Mouse (Mus musculus): ENCODE measurements around the gene Car6. TPM values are rescaled to one million over a fixed set of nuclear protein-coding genes. Genes with fewer than 3 reads are reported as not detected.

Gene Car6
- polyA plus RNA-seq, 1 experiment, result not detected

DNA sequence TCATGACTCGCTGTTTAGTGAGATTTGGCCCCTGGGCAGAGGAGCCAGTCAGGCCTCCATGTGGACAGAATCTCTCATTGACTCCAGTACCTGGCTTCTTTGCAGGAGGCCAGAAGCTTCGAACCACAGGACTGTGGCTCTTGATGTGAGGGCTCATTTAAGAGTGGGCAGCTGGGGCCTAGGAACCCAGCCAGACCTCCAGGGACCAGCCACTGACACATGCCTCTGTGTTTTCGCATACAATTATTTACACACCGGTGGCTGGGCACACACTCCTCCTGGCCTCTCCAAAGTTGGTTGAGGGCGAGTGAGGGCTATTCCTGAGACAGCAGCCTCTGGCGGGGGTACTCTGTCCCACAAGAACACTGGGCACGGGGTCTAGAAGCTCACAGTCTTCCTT lies 60.8 kb downstream of the Car6 start:
- Histone ChIP-seq H3K4me1 (ENCODE audit: control insufficient read depth, insufficient read depth, insufficient read length, low read length) (no peaks in the 10 kb centered on the region), H3K4me3 (ENCODE audit: insufficient read depth, low read depth, low read length) (no peak overlapping the region), H3K27ac (replicated peaks; ENCODE audit: low read depth, low read length) (no peak overlapping the region)

GRCm38 (mm10) chr4:150139090-150139489 lies 62.0 kb downstream of the Car6 start:
- Histone ChIP-seq H3K27ac (replicated peaks; ENCODE audit: low read depth, low read length) (no peak overlapping the region), H3K4me3 (ENCODE audit: insufficient read depth, low read depth, low read length) (no peak overlapping the region), H3K4me1 (ENCODE audit: control insufficient read depth, insufficient read depth, insufficient read length, low read length) (no peaks in the 10 kb centered on the region)

DNA sequence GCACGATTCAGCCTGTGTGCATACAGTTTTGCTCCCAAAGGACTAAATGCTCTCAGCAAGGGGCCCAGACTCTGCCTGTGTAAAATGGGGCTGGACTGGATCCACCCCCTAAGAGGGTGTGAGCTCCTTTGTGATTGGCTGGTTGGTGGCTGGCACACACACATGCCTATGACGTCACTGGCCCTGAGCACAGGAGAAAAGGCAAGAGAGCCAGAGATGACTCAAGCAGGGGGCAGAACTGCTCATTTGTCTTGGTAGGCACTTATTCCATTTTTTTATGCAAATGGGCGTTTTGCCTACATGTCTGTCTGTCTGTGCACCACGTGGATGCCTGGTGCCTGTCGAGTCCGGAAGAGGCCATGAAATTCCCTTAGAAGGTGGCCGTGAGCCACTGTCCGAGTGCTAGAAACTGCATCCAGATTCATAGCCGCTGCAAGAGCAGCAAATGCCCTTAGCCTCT lies 63.0 kb downstream of the Car6 start:
- no peak overlapping the region for H3K27ac ChIP-seq (replicated peaks; ENCODE audit: low read depth, low read length)
- no peaks in the 10 kb centered on the region for H3K4me1 ChIP-seq (ENCODE audit: control insufficient read depth, insufficient read depth, insufficient read length, low read length)
- peak overlapping the region; percentile 30; the same call in 1 of the 2 replicates for H3K4me3 ChIP-seq (ENCODE audit: insufficient read depth, low read depth, low read length)

- Histone ChIP-seq H3K4me3 (ENCODE audit: insufficient read depth, low read depth, low read length) (no peak overlapping the region), H3K4me1 (ENCODE audit: control insufficient read depth, insufficient read depth, insufficient read length, low read length) (no peaks in the 10 kb centered on the region), H3K27ac (replicated peaks; ENCODE audit: low read depth, low read length) (no peak overlapping the region)
Measured at GRCm38 (mm10) chr4:150137368-150138083, 63.6 kb downstream of the Car6 start.

Other genes with a start within 250 kb of the Car6 start
- gene Spsb1, start 246.3 kb downstream of the Car6 start, polyA plus RNA-seq (2012; ENCODE audit: insufficient read depth, insufficient read length, missing spikeins), result 24.3 and 32.5 TPM in 2 replicates
- gene H6pd, start 192.3 kb downstream of the Car6 start, polyA plus RNA-seq (2012; ENCODE audit: insufficient read depth, insufficient read length, missing spikeins), result 66.4 and 85.8 TPM in 2 replicates
- gene Gpr157, start 114.0 kb downstream of the Car6 start, polyA plus RNA-seq (2012; ENCODE audit: insufficient read depth, insufficient read length, missing spikeins), result 2.0 and 2.4 TPM in 2 replicates
- 46.1 and 72.4 TPM in 2 replicates for gene Slc2a5, start 82.0 kb downstream of the Car6 start, polyA plus RNA-seq (2012; ENCODE audit: insufficient read depth, insufficient read length, missing spikeins)
- not detected in 2 replicates for gene Slc2a7, start 52.4 kb downstream of the Car6 start, polyA plus RNA-seq (2012; ENCODE audit: insufficient read depth, insufficient read length, missing spikeins)
- 2,211 and 3,699 TPM in 2 replicates for gene Eno1, start 35.4 kb upstream of the Car6 start, polyA plus RNA-seq (2012; ENCODE audit: insufficient read depth, insufficient read length, missing spikeins)
- gene Rere, start 80.3 kb upstream of the Car6 start, polyA plus RNA-seq (2012; ENCODE audit: insufficient read depth, insufficient read length, missing spikeins), result 38.7 and 39.8 TPM in 2 replicates